Mouse (Mus musculus) right cerebral cortex, postnatal 14 days (tissue): ENCODE data around the gene Gm49391.
"Not testable (repeated sequence)": the region's sequence is repeated elsewhere in the genome, so short reads cannot be mapped to it uniquely, and the experiment has no call there.

ENCODE experiments used
- DNase-seq: peaks from one replicate; pipeline ENCODE4 v3.0.0; 2022

Gene Gm49391

DNA sequence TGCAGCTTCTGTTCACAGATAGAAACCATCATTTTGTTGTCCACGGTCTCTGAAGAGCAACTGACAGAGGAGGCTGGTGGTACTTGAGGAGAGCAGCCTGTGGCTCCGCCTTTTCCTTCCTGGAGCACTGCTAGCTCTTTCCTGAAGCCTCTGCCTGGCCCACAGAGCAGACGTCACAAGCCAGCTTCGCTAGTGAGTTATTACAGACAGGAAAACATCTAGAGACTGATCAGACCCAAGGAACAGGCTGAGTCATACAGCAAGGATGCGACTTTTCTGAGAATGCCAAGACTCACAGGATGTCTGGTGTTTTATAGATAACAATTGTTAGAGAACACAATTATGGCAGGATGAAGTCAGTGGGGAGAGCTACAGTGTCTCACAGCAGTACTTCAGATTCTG, at the start of gene Gm49391, which contains the start of gene Ctla2a:
TSS of gene Gm49391 (minus strand) at position 72 of the 402 bp plus-strand sequence.
TSS of gene Ctla2a (minus strand) at position 126 of the 402 bp plus-strand sequence.
- DNase-seq = no peak

DNA sequence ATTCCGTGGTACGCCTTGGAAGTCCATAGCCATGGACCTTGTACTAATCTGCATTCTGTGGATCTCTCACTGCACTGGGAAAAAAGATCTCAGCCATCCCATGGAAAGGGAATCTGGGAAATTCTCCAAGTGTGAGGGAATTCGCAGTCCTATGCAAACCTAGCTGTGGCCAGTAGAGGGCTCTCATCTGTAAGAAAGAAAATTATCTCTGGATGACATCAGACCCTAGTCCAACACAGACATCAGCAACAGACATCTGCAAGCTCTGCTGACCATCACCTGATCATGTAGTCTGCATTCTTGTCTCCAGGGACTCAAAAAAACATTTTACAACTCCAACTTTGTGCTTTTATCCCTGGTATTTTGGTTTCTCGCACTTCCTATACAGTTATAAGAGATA, 35.9 kb upstream of the Gm49391 start:
- not testable (repeated sequence) for DNase-seq

DNA sequence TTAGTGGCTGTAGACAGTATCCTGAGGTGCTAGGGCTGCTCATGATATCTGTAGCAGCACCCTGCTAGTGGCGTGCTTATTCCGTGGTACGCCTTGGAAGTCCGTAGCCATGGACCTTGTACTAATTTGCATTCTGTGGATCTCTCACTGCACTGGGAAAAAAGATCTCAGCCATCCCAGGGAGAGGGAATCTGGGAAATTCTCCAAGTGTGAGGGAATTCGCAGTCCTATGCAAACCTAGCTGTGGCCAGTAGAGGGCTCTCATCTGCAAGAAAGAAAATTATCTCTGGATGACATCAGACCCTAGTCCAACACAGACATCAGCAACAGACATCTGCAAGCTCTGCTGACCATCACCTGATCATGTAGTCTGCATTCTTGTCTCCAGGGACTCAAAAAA, 27.6 kb upstream of the Gm49391 start:
- not testable (repeated sequence) for DNase-seq

DNA sequence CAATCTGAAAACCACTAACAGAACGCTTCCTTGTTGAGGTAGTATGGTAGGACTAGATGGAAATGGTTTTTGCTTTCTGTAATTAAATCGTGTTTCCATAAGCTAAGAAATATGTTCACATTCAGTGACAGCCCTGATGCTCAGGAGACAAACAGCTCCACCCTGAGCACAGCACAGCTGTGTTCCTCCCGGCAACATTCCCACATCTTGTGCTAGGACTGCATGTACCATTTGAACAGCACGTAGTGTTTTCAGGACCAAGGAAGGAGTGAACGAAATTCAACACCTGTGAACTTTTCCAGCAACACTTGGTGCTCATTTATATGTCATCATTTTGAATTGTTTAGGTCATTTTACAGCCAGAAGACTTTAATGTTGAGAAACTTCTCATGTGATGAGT, 25.3 kb upstream of the Gm49391 start:
- no peak for DNase-seq

DNA sequence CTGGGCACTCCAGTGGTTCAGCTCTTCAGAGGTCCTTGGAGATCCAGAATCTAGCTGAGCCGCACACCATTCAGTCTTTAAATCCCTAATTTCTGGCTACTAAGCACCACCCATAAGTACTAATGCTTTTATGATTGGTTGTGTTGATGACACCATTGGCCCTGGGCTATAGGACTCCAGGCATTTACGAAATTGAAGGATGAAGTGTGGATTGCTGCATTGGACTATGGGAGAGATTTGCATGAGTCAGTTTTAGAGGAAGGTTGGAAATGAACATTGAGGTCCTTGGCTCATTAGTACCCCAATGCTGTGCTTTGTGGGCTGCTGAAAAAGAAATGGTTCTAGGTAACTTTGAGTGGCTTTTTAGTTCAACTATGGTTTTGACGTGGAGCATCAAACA, 5.5 kb upstream of the Gm49391 start, which contains the start of gene Tpbpa:
TSS of gene Tpbpa (minus strand) at position 101 of the 400 bp plus-strand sequence.
- DNase-seq = not testable (repeated sequence)

DNA sequence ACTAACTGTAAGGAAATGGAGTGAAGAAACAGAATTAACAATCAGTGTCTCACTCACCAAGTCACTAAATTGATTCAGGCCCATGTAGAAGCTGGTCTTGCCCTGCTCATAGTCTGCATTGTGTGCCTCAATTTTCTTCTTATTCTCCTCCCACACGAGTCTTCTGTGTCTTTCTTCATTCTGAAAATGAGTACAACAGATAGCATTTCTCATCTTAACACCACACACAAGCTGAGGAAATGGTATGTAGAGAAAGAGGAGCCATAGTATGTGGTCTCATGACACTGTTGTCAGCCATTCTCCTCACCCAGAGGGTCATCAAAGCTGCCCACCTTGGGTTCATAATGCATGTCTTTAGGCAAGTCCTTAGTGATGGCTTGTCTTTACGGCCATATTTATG, 881 bp downstream of the Gm49391 start, which contains the start of gene Gm49393:
TSS of gene Gm49393 (minus strand) at position 101 of the 400 bp plus-strand sequence.
- not testable (repeated sequence) for DNase-seq

DNA sequence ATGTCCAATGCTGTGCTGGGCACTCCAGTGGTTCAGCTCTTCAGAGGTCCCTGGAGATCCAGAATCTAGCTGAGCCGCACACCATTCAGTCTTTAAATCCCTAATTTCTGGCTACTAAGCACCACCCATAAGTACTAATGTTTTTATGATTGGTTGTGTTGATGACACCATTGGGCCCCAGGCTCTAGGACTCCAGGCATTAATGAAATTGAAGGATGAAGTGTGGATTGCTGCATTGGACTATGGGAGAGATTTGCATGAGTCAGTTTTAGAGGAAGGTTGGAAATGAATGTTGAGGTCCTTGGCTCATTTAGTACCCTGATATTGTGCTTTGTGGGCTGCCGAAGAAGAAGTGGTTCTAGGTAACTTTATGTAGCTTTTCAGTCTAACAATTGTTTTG, 31.6 kb downstream of the Gm49391 start, which contains the start of gene Tpbpb:
TSS of gene Tpbpb (minus strand) at position 101 of the 400 bp plus-strand sequence.
- not testable (repeated sequence) for DNase-seq

DNA sequence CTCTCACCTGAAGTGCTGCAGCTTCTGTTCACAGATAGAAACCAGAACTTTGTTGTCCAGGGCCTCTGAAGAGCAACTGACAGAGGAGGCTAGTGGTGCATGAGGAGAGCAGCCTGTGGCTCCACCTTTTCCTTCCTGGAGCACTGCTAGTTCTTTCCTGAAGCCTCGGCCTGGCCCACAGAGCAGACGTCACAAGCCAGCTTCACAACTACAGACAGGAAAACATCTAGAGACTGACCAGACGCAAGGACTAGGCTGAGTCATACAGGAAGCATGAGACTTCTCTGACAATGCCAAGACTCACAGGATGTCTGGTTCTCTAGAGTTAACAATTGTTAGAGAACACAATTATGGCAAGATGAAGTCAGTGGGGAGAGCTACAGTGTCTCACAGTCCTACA, 39.0 kb downstream of the Gm49391 start, which contains the start of gene Ctla2b:
TSS of gene Ctla2b (minus strand) at position 120 of the 400 bp plus-strand sequence.
- DNase-seq = no peak

DNA sequence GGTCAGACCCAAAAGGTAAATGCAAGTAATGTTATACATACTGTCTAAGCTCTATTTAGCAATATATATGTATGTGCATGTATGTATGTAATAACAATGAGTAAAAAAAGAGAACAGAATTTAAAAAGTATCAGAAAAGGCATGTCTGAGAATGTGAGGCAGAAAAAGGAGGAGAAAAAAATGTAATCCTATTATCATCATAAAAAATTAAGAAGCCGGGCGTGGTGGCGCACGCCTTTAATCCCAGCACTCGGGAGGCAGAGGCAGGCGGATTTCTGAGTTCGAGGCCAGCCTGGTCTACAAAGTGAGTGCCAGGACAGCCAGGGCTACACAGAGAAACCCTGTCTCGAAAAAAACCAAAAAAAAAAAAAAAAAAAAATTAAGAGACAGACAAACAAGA, 39.6 kb downstream of the Gm49391 start, which contains the start of gene Gm49392:
TSS of gene Gm49392 (minus strand) at position 101 of the 400 bp plus-strand sequence.
- not testable (repeated sequence) for DNase-seq

DNA sequence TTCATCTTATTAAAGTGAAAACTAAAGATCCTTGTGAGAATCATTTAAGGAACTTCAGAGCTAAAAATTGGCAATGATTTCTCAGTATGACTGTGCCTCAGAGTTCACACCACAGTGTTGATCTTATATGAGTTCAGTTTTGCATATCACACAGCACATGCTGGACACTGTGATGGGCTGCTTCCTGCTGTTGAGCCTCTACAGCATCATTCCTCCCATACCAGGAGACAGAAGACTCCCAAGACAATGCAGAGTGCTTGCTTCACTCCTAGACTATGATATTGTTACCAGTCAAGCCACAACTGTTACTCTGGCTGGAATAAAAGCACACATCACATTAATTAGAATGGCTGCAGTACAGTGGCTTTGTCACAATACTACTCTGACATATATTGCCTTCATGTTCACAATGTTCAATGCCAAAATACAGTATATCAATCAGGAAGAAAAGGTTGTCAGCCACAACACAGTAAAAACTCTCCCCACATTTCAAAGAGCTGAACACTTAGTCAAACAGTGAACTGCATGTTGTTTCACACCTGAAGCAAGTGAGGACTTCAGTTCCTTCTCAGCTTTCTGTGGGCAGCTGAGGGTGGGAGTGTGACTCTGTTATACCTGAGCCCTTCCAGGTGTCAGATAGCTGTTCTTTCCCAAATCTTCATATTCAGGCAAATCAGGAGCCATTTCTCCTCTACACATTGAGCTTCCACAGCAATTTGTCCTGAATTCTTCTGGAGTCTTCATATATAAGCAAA, 40.8 kb downstream of the Gm49391 start:
- DNase-seq = no peak

DNA sequence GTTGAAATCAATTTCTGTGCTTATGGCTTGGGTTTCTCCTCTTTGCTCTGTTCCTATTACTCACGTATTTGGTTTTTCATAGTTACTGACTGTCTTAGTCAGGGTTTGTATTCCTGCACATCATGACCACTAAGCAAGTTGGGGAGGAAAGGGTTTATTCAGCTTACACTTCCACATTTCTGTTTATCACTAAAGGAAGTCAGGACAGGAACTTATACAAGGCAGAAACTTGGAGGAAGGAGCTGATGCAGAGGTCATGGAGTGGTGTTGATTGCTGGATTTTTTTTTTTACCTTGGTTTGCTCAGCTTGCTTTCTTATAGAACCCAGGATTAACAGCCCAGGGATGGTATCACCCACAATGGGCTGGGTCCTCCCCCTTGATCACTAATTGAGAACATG, 44.1 kb downstream of the Gm49391 start:
- no peak for DNase-seq

DNA sequence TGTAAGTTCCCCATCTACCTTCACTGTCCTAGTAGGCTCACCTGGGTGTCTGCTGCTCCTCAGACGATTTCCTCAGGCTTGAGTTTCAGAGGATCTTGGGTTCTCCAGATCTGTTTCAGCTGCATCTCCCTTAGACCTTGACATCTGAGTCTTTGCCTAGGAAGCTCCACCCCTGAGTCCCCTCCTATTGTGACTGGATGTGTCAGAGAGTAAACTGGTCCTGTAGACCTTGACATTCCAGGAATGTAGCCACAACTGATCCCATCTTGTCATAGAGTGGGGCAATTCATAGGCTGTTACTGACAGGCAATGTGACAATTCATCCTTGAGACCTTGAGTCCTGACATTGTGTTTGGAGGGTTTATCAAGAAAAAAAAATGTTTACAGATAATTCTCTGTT, 72.1 kb downstream of the Gm49391 start, which contains the start of gene 4930486L24Rik:
TSS of gene 4930486L24Rik (minus strand) at position 195 of the 400 bp plus-strand sequence.
- no peak for DNase-seq

DNA sequence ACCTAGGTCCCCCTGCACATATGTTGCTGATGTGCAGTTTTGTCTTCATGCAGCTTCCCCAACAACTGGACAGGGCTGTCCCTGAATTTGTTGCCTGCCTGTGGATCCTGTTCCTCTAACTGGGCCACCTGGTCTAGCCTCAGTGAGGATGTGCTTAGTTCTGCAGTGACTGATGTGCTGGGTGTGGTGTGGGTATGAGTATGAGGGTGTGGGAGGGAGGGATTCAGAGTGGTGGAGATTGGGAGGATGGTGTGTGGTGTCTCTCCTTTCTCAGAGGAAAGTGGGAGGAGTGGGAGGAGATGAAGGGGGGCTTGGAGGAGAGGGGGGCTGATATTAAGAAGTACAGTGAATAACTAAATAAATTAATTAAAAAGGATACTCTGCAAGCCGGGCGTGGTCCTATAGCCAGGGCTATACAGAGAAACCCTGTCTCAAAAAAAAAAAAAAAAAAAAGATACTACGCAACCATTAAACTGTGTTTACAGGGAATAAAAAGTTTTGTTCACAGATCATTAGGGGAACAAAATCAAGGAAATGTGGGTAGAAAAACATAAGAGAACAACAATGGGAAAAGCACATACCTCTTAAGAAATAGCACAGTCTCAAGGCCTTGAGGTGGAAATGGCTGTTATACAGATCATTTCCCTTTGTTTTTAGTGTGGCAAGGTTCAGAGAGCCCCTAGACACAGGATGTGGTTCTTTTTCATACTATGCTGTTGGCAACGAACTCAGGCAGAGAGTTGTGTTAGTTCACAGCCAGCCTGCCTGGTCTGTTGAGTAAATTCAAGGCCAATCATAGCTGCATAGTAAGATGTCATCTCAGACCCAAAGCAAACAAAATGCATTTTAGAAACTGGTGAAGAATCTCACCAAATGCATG, 87.9 kb downstream of the Gm49391 start:
- no peak for DNase-seq
